11 mouse cellular contexts compared by ENCODE assay signal in the genomic region with DNA sequence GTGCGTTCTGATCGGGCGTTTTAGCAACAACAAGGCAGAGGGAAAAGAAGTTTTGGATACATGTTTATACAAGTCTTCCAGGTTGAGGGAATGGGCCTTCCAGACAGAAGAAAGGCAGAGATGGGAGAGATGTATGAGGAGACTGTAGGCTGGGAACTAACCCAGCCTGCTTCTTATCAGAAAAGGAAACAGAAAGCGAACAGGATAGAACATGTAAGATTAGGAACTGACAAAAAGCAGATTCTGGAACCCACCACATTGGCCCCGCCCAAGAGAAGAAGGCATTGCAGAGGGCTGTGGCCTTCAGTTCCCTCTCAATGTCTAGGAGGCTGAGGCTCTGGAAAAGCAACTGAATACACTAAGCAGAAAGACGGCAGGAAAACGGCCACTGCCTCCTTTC. TPM values are rescaled to one million over a fixed set of nuclear protein-coding genes. Genes with fewer than 3 reads are reported as not detected.
DNase-seq lines count a peak whose midpoint lies in the region; ATAC-seq and TF ChIP-seq lines count a peak whose summit lies in the region.
"Had no signal": no experiment of that assay in that cellular context is flagged by ENCODE, and none has a peak within 500 bp of the region (broad histone marks: within the 10 kb centered on the region; RNA-seq: fewer than 3 reads in every experiment).

No protein-coding gene starts in this region.

- peaks cover 9% of the 10 kb centered on the region; the same call in 1 of the 2 replicates for H3K27me3 ChIP-seq in lung, embryonic 14.5 days (ENCODE audit: insufficient read depth, low read length)

- H3K4me3 ChIP-seq in lung, embryonic 14.5 days (ENCODE audit: low read depth, low read length) = no peak overlapping the region
- H3K4me3 ChIP-seq in bone marrow macrophage, adult 2 months (ENCODE audit: insufficient read depth, low read length) = peak overlapping the region; percentile 35
- H3K4me3 ChIP-seq: heart, adult 2 months; layer of hippocampus, adult 2 months; midbrain, embryonic 15.5 days had no signal

- TF ChIP-seq POLR2A in bone marrow macrophage, adult 2 months (IDR thresholded peaks at IDR 0.05; ENCODE audit: borderline replicate concordance, low read depth, low read length) = no peak

- H3K9ac ChIP-seq in lung, embryonic 14.5 days = no peak overlapping the region
- H3K9ac ChIP-seq: midbrain, embryonic 15.5 days had no signal

- H3K36me3 ChIP-seq in lung, embryonic 14.5 days (ENCODE audit: insufficient read depth) = no peaks in the 10 kb centered on the region
- H3K36me3 ChIP-seq: midbrain, embryonic 15.5 days had no signal

- WGBS in lung, embryonic 14.5 days = 76% methylated on average over 7 of the region's 7 CpGs

- no peak for ATAC-seq in lung, embryonic 14.5 days (ENCODE audit: insufficient read depth)
- ATAC-seq: midbrain, embryonic 15.5 days had no signal

- peak overlapping the region; percentile 31; the same call in 1 of the 2 replicates for H3K4me2 ChIP-seq in lung, embryonic 14.5 days
- H3K4me2 ChIP-seq: midbrain, embryonic 15.5 days had no signal

- TF ChIP-seq CTCF in lung, embryonic 14.5 days (IDR thresholded peaks at IDR 0.05; ENCODE audit: low read depth) = no peak
- no peak for TF ChIP-seq CTCF in bone marrow macrophage, adult 2 months (IDR thresholded peaks at IDR 0.05; ENCODE audit: low read depth, low read length)

- no peaks in the 10 kb centered on the region for H3K4me1 ChIP-seq in lung, embryonic 14.5 days (ENCODE audit: insufficient read depth)
- peaks cover 23% of the 10 kb centered on the region for H3K4me1 ChIP-seq in bone marrow macrophage, adult 2 months (ENCODE audit: control insufficient read depth, insufficient read depth, low read length)

- DNase-seq in lung, embryonic 14.5 days = no peak
- no peak for DNase-seq in lung, postnatal 14 days
- DNase-seq in induced T-regulatory cell, adult 2 months (ENCODE audit: low read depth) = peak; percentile 62
- DNase-seq in spleen, postnatal 14 days (ENCODE audit: low spot score in 2 of 2) = peak; percentile 21 to 31
- no peak for DNase-seq in embryo, embryonic 10 days (ENCODE audit: low spot score)
- DNase-seq in kidney, adult 18-20 months = no peak
- DNase-seq in adrenal gland, adult (ENCODE audit: inconsistent age in 2 of 2, low spot score in 1 of 2) = no peak

- no peak overlapping the region for H3K27ac ChIP-seq in lung, embryonic 14.5 days (ENCODE audit: low read depth)
- H3K27ac ChIP-seq in bone marrow macrophage, adult 2 months (ENCODE audit: insufficient read depth, low read depth, low read length) = peak overlapping the region; percentile 24; the same call in 1 of the 2 replicates
- H3K27ac ChIP-seq: heart, adult 2 months; layer of hippocampus, adult 2 months; midbrain, embryonic 15.5 days had no signal

- H3K9me3 ChIP-seq in lung, embryonic 14.5 days (ENCODE audit: low read depth, low read length) = no peaks in the 10 kb centered on the region
- H3K9me3 ChIP-seq: midbrain, embryonic 15.5 days had no signal

RNA-seq across cellular contexts. Expression of a gene that starts 2.2 kb away (rescaled TPM):
- 6.6 and 6.9 TPM in 2 replicates for polyA plus RNA-seq in lung, embryonic 14.5 days (2014; fragmentation: Nextera tagmentation; extraction: Ambion mirVana)
- polyA plus RNA-seq in bone marrow macrophage, adult 2 months (2012; ENCODE audit: insufficient read depth, insufficient read length, missing spikeins) = 23.7 and 25.2 TPM in 2 replicates

RNA-seq across cellular contexts. Expression of a gene that starts 56.6 kb away (rescaled TPM):
- polyA plus RNA-seq in lung, embryonic 14.5 days (2014; fragmentation: Nextera tagmentation; extraction: Ambion mirVana) = 56.5 and 69.5 TPM in 2 replicates
- polyA plus RNA-seq in bone marrow macrophage, adult 2 months (2012; ENCODE audit: insufficient read depth, insufficient read length, missing spikeins) = 28.0 and 28.4 TPM in 2 replicates

Comparison
In these comparisons a context has a peak if more than half of its experiments do, and no peak if none do; other contexts are left out.
1. DNase-seq: peak in induced T-regulatory cell, adult 2 months (single experiment) and spleen, postnatal 14 days (2 of 2); none in lung, embryonic 14.5 days (single experiment), lung, postnatal 14 days (single experiment), embryo, embryonic 10 days (single experiment), kidney, adult 18-20 months (single experiment) and adrenal gland, adult (0 of 2).